Mouse (Mus musculus) liver, postnatal 0 days (tissue): Measurements from ENCODE around the gene Msi2.

Experiments used
- CTCF ChIP-seq: sonication (generic); IDR thresholded peaks from 2 replicates; pipeline ENCODE4 v1.5.1; 2016; ENCODE audit warnings: antibody characterized with exemption, low read depth
- EP300 ChIP-seq: IDR thresholded peaks from 2 replicates; pipeline ENCODE4 v1.6.1; 2016; ENCODE audit warnings: antibody characterized with exemption, low read depth, mild to moderate bottlenecking

GRCm38 (mm10) chr11:88357325-88357724, 361.0 kb downstream of the Msi2 start:
- no peak for TF ChIP-seq EP300
- no peak for TF ChIP-seq CTCF
